Mouse (Mus musculus) thymus, postnatal 36 days (tissue): ENCODE measurements around the gene Gm49378.
A peak's percentile ranks its signal among the peaks of the same experiment; 100 is the strongest.

ENCODE experiments used
- DNase-seq, 2 experiments: peaks; one replicate each; pipeline ENCODE4 v3.0.0; 2022; ENCODE audit warnings: mixed read lengths in 2 of 2

Gene Gm49378

GRCm38 (mm10) chr14:55589271-55589670 is 48.4 kb downstream of the Gm49378 start:
- DNase-seq = no peak

- DNase-seq = no peak
These were observed 51.5 kb downstream of the Gm49378 start for GRCm38 (mm10) chr14:55586149-55586548.

GRCm38 (mm10) chr14:55585566-55585960 is 52.1 kb downstream of the Gm49378 start:
- peak; percentile 17 to 30 for DNase-seq

- peak; percentile 45 to 47 for DNase-seq
These were observed 52.8 kb downstream of the Gm49378 start, which contains the start of gene Emc9 for GRCm38 (mm10) chr14:55584702-55585565. Gene Emc9, minus strand, starts transcription at chr14:55585302.

- no peak for DNase-seq
These were observed 53.4 kb downstream of the Gm49378 start for GRCm38 (mm10) chr14:55584303-55584701.

- no peak for DNase-seq
These were observed 55.6 kb downstream of the Gm49378 start for GRCm38 (mm10) chr14:55581981-55582681.

GRCm38 (mm10) chr14:55580731-55581130 is 57.0 kb downstream of the Gm49378 start:
- DNase-seq = no peak

GRCm38 (mm10) chr14:55579511-55580496 is 57.9 kb downstream of the Gm49378 start:
- DNase-seq = no peak
